Mouse (Mus musculus): Measurements from ENCODE around the gene Il1r1. TPM values are rescaled to one million over a fixed set of nuclear protein-coding genes. Genes with fewer than 3 reads are reported as not detected.

Il1r1 gene
- polyA plus RNA-seq, 1 experiment = 1.9 TPM

DNA sequence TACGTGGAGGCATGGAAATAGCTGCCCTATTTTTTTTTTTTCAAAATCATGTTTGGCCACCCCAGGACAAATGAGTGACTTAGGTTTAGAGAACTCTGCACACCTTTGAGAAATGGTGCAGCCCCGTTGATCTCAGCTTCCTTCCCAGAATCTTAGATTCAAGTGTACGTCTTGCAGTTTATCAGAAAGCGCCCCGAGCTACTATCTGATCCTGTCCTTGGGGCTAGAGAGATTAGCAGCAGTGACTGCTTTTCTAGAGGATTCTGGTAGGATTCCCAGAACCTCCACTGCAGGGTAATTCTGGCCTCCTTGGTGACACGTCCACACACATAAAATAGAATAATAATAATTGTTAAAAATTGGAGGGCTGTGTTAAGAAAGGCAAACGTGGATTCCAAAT is 136.1 kb downstream of the Il1r1 start:
- Histone ChIP-seq H3K27me3 (ENCODE audit: control insufficient read depth, insufficient read depth, low read length) (no peaks in the 10 kb centered on the region), H3K36me3 (ENCODE audit: control insufficient read depth, insufficient read depth, low read length) (no peaks in the 10 kb centered on the region), H3K4me3 (ENCODE audit: control insufficient read depth, low read depth, low read length) (no peak overlapping the region), H3K4me1 (ENCODE audit: control insufficient read depth, insufficient read depth, low read length) (no peaks in the 10 kb centered on the region), H3K27ac (ENCODE audit: control insufficient read depth, insufficient read depth, low read depth, low read length) (no peak overlapping the region)
- no peak for TF ChIP-seq POLR2A (IDR thresholded peaks at IDR 0.05; ENCODE audit: control insufficient read depth, low read depth, low read length)
- TF ChIP-seq CTCF (IDR thresholded peaks at IDR 0.05; ENCODE audit: control insufficient read depth, insufficient read depth, insufficient replicate concordance, low read depth, low read length) = no peak

DNA sequence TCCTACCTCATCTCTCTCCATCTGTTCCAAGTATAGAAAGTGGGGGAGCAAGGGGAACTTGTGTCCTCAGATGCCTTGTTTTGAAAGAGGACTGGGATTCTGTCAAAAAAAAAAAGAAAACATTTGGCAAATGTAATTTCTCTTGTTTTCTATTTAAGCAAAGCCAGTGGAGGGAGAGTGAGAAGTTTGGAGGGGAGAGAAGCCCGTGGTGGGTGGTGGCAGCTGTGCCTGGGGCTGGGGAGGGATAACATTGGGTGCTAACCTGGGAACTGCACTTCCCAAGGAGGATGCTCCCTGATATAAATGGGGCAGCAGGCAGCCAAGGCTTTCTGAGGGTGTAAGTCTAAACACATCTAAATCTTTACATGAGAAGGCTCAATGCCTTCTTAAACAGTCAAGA is 136.7 kb downstream of the Il1r1 start:
- no peak overlapping the region for H3K4me3 ChIP-seq (ENCODE audit: control insufficient read depth, low read depth, low read length)
- H3K27me3 ChIP-seq (ENCODE audit: control insufficient read depth, insufficient read depth, low read length) = no peaks in the 10 kb centered on the region
- H3K4me1 ChIP-seq (ENCODE audit: control insufficient read depth, insufficient read depth, low read length) = no peaks in the 10 kb centered on the region
- no peak for TF ChIP-seq POLR2A (IDR thresholded peaks at IDR 0.05; ENCODE audit: control insufficient read depth, low read depth, low read length)
- TF ChIP-seq CTCF (IDR thresholded peaks at IDR 0.05; ENCODE audit: control insufficient read depth, insufficient read depth, insufficient replicate concordance, low read depth, low read length) = no peak
- no peak overlapping the region for H3K27ac ChIP-seq (ENCODE audit: control insufficient read depth, insufficient read depth, low read depth, low read length)
- H3K36me3 ChIP-seq (ENCODE audit: control insufficient read depth, insufficient read depth, low read length) = no peaks in the 10 kb centered on the region

DNA sequence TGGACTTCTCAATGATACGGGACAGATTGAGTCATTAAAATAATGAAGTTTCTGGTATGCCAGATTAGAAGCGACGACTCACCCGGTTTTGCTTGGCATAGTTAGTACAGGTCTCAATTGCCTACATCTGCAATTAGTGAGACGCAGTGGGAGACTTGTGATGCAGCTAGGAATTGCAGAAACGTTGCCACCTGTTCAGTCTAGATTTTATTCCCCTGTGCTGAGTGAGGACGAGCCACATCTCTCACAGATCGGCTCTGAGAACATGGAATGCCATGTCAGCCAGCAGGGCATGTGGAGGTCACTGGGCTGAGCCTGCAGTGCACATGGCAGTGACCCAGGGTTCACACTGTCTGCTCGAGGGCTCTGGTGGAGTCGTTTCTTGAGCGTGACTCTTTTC is 137.9 kb downstream of the Il1r1 start:
- Histone ChIP-seq H3K4me1 (ENCODE audit: control insufficient read depth, insufficient read depth, low read length) (no peaks in the 10 kb centered on the region), H3K27ac (ENCODE audit: control insufficient read depth, insufficient read depth, low read depth, low read length) (no peak overlapping the region), H3K4me3 (ENCODE audit: control insufficient read depth, low read depth, low read length) (no peak overlapping the region), H3K27me3 (ENCODE audit: control insufficient read depth, insufficient read depth, low read length) (no peaks in the 10 kb centered on the region), H3K36me3 (ENCODE audit: control insufficient read depth, insufficient read depth, low read length) (no peaks in the 10 kb centered on the region)
- TF ChIP-seq CTCF (IDR thresholded peaks at IDR 0.05; ENCODE audit: control insufficient read depth, insufficient read depth, insufficient replicate concordance, low read depth, low read length) (no peak), POLR2A (IDR thresholded peaks at IDR 0.05; ENCODE audit: control insufficient read depth, low read depth, low read length) (no peak)

Other genes with a start within 250 kb of the Il1r1 start
- gene Il1r2, start 151.0 kb upstream of the Il1r1 start, polyA plus RNA-seq (2012; rRNA removed) = 0.12 TPM in 1 of 2 replicates, not detected in the other
- gene Il1rl2, start 99.5 kb downstream of the Il1r1 start, polyA plus RNA-seq (2012; rRNA removed) = 0.22 and 0.29 TPM in 2 replicates
- gene Il1rl1, start 204.5 kb downstream of the Il1r1 start, polyA plus RNA-seq (2012; rRNA removed) = 0.04 and 0.08 TPM in 2 replicates
- gene Il18r1, start 240.5 kb downstream of the Il1r1 start, polyA plus RNA-seq (2012; rRNA removed) = 0.12 and 0.13 TPM in 2 replicates